Mouse (Mus musculus) lung, embryonic 15.5 days (tissue): ENCODE results near the gene Zcwpw1. TPM values are rescaled to one million over a fixed set of nuclear protein-coding genes. Genes with fewer than 3 reads are reported as not detected.
A peak's percentile ranks its signal among the peaks of the same experiment; 100 is the strongest.

Experiments used
- ATAC-seq: fragments of 200-750 bp; cut with Nextera tagmentation; 2 replicates; pipeline ENCODE4 v1.8.0; 2017; ENCODE audit warnings: moderate number of reproducible peaks, borderline replicate concordance; ENCODE audit not compliant: low FRiP score, low TSS enrichment; ENCODE audit errors: extremely low read depth
- H3K27ac ChIP-seq: fragments of 300-500 bp; sonication (generic); 2 replicates; pipeline ENCODE4 v1.5.1; 2015; ENCODE audit warnings: moderate library complexity, mild to moderate bottlenecking, inconsistent platforms
- H3K27me3 ChIP-seq: fragments of 300-500 bp; sonication (generic); 2 replicates; pipeline ENCODE4 v1.6.1; 2015; ENCODE audit warnings: inconsistent platforms
- H3K36me3 ChIP-seq: fragments of 300-500 bp; sonication (generic); 2 replicates; pipeline ENCODE4 v1.6.1; 2015; ENCODE audit warnings: inconsistent platforms
- H3K4me1 ChIP-seq: fragments of 300-500 bp; sonication (generic); 2 replicates; pipeline ENCODE4 v1.6.1; 2015; ENCODE audit warnings: inconsistent platforms
- H3K4me2 ChIP-seq: fragments of 300-500 bp; sonication (generic); 2 replicates; pipeline ENCODE4 v1.6.1; 2015; ENCODE audit warnings: inconsistent platforms, mild to moderate bottlenecking, moderate library complexity
- H3K4me3 ChIP-seq: fragments of 300-500 bp; sonication (generic); 2 replicates; pipeline ENCODE4 v1.5.1; 2015; ENCODE audit warnings: mild to moderate bottlenecking, inconsistent platforms
- H3K9ac ChIP-seq: fragments of 300-500 bp; sonication (generic); 2 replicates; pipeline ENCODE4 v1.6.1; 2015; ENCODE audit warnings: inconsistent platforms
- H3K9me3 ChIP-seq: fragments of 300-500 bp; sonication (generic); 2 replicates; pipeline ENCODE4 v1.6.1; 2016; ENCODE audit warnings: inconsistent platforms
- WGBS: fragments of 180-500 bp; shearing (Covaris S2); methylation state at CpG from one replicate; pipeline ENCODE4 v1.1.7; 2015; 5-methylcytosine and 5-hydroxymethylcytosine counted together
- polyA plus RNA-seq: library from polyadenylated mRNA; unstranded; fragments of >200 nt; fragmentation: Nextera tagmentation; extraction: Ambion mirVana; gene quantifications from 2 replicates; pipeline ENCODE4 v1.2.1, GENCODE M21; 2015

The Zcwpw1 gene
- polyA plus RNA-seq, 1 experiment from 2014 or later: 28.2 TPM

DNA sequence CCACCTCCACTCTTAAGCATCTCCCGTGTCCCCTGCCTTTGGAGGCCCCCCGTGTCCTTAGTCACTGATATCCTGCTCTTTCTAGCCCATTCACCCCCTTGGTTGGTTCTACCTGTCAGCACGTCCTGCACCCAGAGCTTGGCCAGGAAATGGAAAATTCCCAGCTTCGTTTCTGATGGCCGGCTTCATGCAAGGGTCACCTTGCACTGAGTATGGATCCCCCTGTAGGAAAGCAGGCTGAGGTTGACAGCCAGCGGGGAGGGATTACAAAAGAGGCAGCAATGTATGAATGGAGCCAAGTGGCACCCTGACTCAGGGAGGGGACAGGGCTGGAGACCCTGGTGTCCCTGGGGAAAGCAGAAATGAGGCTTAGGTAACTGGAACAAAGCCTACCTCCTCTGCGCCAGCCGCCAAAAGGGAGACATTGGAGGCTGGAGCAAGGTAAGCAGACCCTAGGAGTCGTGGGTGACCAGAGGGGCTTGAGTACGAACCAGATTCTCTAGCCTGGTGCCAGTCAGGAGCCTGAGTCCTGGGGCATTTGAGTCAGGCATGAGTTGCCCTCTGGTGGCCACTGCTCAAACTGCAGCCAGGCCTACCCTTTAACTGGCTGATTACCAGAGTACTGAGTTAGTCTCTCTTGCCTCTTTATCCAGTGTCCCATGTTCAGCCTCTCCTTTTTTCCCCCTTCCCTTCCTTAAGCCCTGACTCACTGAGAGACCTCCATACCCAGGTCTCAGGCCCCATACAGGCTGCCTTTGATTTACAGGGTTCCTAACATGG, 30.5 kb upstream of the Zcwpw1 start:
- Histone ChIP-seq H3K4me1 (peaks cover 30% of the 10 kb centered on the region), H3K4me3 (no peak overlapping the region), H3K36me3 (peaks cover 46% of the 10 kb centered on the region), H3K27me3 (no peaks in the 10 kb centered on the region), H3K27ac (no peak overlapping the region), H3K9ac (no peak overlapping the region), H3K4me2 (no peak overlapping the region), H3K9me3 (no peaks in the 10 kb centered on the region)
- 0 out of 2 replicates have a peak, but pooled peaks have one; percentile 9 for ATAC-seq
- 46% methylated on average over 10 of the region's 10 CpGs for WGBS

DNA sequence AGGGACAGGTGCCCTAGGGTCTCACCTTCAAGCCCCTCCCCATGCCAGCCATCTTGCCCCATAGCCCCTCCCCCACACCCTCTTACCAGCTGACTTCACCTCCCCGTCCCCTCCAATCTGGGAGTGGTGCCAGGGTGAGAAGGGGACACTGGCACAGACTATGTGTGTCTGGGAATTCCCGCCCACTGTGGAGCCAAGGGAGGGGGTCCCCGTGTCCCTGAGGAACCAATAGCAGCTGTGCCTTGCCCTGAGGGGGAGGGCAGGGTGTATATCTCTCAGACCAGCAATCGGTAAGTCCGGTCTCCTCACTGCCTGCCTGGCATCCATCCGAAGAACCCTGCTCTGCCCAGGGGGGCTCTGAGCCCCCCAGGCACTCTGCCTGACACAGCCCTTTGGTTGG, 29.7 kb upstream of the Zcwpw1 start:
- Histone ChIP-seq H3K9ac (no peak overlapping the region), H3K4me3 (no peak overlapping the region), H3K4me1 (peaks cover 28% of the 10 kb centered on the region), H3K9me3 (no peaks in the 10 kb centered on the region), H3K4me2 (no peak overlapping the region), H3K36me3 (peaks cover 39% of the 10 kb centered on the region), H3K27ac (no peak overlapping the region), H3K27me3 (no peaks in the 10 kb centered on the region)
- ATAC-seq: peak; percentile 10; the same call in 1 of the 2 replicates
- 62% methylated on average over 6 of the region's 6 CpGs for WGBS

DNA sequence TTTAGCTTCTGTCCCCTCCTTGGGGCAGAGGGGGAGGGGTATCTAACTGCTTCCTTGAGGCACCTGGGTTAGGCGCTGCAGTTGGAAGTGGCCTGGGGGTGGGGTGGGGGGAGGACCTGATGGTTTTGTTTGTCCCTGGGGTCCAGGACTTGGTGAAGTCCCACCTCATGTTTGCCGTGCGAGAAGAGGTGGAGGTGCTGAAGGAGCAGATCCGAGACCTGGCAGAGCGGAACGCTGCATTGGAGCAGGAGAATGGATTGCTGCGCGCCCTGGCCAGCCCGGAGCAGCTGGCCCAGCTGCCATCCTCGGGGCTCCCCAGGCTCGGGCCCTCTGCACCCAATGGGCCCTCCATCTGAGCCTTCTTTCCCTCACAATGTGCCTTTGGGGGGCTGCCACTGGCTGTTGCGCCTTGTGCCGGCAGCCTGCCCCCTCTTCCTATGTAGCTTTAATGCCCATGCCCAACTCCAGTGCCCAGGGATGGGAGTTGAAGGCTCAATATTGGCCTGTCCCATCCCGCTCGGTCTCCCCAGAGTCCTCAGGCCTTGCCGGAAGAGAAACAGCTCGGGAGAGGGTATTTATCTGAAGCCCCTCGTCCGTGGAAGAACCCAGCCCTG, 28.6 kb upstream of the Zcwpw1 start:
- Histone ChIP-seq H3K36me3 (peaks cover 29% of the 10 kb centered on the region), H3K27me3 (no peaks in the 10 kb centered on the region), H3K4me3 (no peak overlapping the region), H3K4me2 (no peak overlapping the region), H3K9ac (no peak overlapping the region), H3K4me1 (peaks cover 18% of the 10 kb centered on the region), H3K27ac (peak overlapping the region; percentile 24; the same call in 1 of the 2 replicates), H3K9me3 (no peaks in the 10 kb centered on the region)
- no peak for ATAC-seq
- WGBS: 87% methylated on average over 19 of the region's 19 CpGs

DNA sequence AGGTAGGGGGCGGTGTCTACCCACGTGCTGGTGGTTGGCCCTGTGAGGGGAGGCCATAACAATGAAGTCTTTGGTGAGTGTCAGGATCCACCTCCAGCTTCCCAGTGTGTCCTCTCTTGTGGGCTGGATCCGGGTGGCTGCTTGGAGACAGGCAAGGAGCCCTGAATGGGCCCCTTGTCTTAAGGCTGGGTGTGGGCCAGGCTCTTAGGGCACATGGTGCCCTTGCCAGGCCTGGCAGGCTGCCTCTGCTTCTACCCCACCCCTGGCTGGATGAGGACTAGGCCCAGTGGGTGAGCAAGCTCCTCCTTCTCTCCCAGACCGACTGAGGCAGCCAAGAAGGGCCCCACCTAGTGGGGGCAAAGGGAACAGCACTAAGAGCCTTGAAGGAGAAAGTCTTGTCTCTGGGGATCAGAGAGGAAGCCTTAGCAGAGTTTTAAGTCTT, 27.6 kb upstream of the Zcwpw1 start:
- 41% methylated on average over 4 of the region's 4 CpGs for WGBS
- Histone ChIP-seq H3K27me3 (no peaks in the 10 kb centered on the region), H3K27ac (peak overlapping the region; percentile 49), H3K4me2 (no peak overlapping the region), H3K36me3 (peaks cover 27% of the 10 kb centered on the region), H3K9me3 (no peaks in the 10 kb centered on the region), H3K4me3 (no peak overlapping the region), H3K9ac (no peak overlapping the region), H3K4me1 (peaks cover 18% of the 10 kb centered on the region)
- ATAC-seq: peak; percentile 71

DNA sequence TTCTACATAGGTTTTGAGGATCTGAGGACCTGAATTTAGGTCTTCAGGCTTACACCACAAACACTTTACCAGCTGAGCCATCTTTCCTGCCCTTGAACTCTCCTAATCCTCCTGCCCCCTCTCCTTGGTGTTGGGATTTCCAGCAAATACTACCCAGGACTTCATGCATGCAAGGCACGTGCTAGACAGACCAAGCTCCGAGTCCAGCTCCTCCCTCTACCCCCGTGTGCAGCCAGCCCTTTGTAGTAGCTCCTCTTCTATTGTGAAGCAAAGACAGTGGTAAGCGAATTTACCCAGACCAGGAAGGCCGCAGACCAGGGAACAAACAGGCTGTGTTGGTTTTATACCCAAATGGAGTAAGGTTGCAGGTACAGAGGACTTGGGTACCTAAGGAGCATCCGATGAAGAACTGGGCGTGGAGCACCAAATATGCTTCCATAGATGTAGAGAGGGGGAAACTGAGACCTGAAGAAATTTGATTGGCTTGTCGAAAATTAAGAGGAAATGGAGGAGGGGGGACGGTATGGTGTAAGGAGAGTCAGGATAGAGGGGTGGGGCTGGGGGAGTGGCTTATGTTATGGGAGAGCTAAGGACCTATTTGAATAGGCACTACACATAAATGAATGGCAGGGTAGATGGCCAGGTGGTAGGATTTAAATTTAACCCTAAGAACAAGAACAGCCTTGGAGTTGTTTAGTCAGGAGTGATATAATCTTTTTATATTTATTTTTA, 22.8 kb upstream of the Zcwpw1 start:
- Histone ChIP-seq H3K36me3 (no peaks in the 10 kb centered on the region), H3K9me3 (no peaks in the 10 kb centered on the region), H3K27ac (no peak overlapping the region), H3K4me1 (peaks cover 3% of the 10 kb centered on the region), H3K27me3 (no peaks in the 10 kb centered on the region), H3K4me3 (no peak overlapping the region), H3K4me2 (no peak overlapping the region), H3K9ac (no peak overlapping the region)
- WGBS: 53% methylated on average over 9 of the region's 9 CpGs
- ATAC-seq: no peak

DNA sequence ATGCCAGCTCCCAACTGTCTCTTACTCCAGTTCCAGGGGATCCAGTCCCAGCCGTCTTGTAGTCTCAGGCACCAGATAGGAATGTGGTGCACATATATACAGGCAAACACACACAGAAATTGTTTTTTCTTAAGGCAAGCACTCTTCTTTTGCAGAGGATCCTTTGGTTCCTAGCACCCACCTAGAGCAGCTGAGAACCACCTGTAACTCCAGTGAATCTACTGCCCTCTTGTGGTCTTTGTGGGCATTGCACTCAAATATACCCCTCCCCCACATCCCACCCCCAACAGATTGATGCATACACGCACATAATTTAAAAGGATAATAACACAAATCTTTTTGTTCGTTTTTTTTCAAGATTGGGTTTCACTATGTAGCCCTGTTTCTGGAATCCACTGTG, 21.3 kb upstream of the Zcwpw1 start:
- no peak for ATAC-seq
- Histone ChIP-seq H3K4me2 (no peak overlapping the region), H3K9ac (no peak overlapping the region), H3K36me3 (no peaks in the 10 kb centered on the region), H3K4me3 (no peak overlapping the region), H3K27me3 (no peaks in the 10 kb centered on the region), H3K9me3 (no peaks in the 10 kb centered on the region), H3K4me1 (no peaks in the 10 kb centered on the region), H3K27ac (no peak overlapping the region)
- 58% methylated on average over 3 of the region's 3 CpGs for WGBS

DNA sequence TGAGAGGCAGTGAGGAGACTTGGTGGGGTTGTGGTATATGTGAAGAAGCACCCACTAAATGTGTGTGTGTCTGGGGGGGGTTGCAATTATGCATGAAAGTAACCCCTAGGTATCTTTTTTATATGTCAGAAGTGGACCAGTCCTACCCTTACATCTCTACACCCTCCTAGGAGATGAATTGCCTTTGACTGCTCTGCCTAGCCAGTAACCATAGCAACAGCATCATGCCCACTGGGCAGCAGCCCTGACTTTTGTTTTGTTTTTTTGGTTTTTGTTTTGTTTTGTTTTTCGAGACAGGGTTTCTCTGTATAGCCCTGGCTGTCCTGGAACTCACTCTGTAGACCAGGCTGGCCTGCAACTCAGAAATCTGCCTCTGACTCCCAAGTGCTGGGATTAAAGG, 19.1 kb upstream of the Zcwpw1 start:
- H3K9ac ChIP-seq: no peak overlapping the region
- H3K36me3 ChIP-seq: no peaks in the 10 kb centered on the region
- H3K27me3 ChIP-seq: no peaks in the 10 kb centered on the region
- ATAC-seq: no peak
- H3K4me3 ChIP-seq: no peak overlapping the region
- no peak overlapping the region for H3K27ac ChIP-seq
- WGBS: 67% methylated on average over 1 of the region's 1 CpGs
- no peaks in the 10 kb centered on the region for H3K9me3 ChIP-seq
- no peaks in the 10 kb centered on the region for H3K4me1 ChIP-seq
- H3K4me2 ChIP-seq: no peak overlapping the region

DNA sequence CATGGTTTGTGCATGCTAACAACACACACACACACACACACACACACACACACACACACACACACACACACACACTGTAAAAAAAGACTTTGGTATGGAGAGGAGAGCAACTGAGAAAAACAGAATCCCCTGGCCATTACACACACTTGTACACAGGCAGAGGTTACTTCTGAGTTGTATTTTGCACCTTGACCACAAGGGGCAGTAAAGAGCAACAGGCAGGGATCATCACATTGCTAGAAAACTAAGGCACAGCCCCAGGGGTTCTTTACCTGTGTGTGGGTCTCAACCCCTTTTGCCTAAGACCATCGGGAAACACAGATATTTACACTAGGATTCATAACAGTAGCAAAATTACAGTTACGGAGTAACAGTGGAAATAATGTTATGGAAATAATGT, 16.9 kb upstream of the Zcwpw1 start:
- H3K4me3 ChIP-seq: no peak overlapping the region
- 45% methylated on average over 2 of the region's 2 CpGs for WGBS
- no peaks in the 10 kb centered on the region for H3K4me1 ChIP-seq
- H3K27me3 ChIP-seq: no peaks in the 10 kb centered on the region
- no peaks in the 10 kb centered on the region for H3K9me3 ChIP-seq
- ATAC-seq: 0 out of 2 replicates have a peak, but pooled peaks have one; percentile 31
- H3K36me3 ChIP-seq: no peaks in the 10 kb centered on the region
- no peak overlapping the region for H3K9ac ChIP-seq
- no peak overlapping the region for H3K27ac ChIP-seq
- no peak overlapping the region for H3K4me2 ChIP-seq

DNA sequence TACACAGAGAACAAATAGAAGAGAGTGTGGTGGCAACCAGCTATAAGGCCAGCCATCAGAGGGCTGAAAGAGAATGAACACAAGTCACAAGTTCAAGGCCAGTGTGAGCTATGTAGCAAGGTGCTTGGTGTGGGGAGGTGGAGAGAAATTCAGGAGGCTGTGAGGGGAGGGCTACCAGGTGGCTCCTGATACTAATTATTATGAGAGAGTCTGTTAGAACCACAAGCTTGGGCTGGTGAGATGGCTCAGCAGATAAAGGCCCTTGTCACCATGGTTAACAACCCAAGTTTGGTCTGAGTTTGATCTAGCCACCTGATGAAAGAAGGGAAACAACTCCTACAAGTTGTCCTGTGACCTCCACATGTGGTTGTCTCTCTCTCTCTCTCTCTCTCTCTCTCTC, 14.8 kb upstream of the Zcwpw1 start:
- peaks cover 7% of the 10 kb centered on the region; the same call in 1 of the 2 replicates for H3K4me1 ChIP-seq
- H3K27me3 ChIP-seq: no peaks in the 10 kb centered on the region
- H3K4me2 ChIP-seq: no peak overlapping the region
- H3K4me3 ChIP-seq: no peak overlapping the region
- no peaks in the 10 kb centered on the region for H3K9me3 ChIP-seq
- H3K27ac ChIP-seq: no peak overlapping the region
- no peak overlapping the region for H3K9ac ChIP-seq
- H3K36me3 ChIP-seq: no peaks in the 10 kb centered on the region
- ATAC-seq: no peak

DNA sequence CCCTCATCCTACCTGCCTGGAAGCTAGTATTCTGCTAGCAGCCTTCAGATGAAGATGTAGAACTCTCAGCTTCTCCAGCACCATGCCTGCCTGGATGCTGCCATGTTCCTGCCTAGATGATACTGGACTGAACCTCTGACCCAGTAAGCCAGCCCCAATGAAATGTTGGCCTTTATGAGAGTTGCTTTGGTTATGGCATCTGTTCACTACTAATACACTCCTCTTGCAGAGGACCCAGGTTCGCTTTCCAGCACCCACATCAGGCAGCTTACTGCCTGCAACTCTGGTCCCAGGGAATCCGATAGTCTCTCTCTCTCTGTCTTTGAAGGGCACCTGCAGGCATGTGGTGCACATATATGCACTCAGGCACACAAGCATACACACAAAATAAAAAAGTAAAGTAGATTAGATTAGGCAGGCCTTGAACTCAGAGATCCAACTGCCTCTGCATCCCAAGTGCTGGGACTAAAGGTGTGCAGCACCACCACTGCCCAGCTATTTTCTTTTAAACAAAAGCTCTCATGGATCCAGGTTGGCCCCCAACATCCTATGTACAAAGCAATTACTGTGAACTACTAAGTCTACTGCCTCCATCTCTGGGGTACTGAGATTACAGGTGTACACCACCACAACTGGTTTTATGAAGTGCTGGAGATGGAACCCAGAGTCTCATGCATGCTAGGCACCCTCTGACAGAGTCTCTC, 11.9 kb upstream of the Zcwpw1 start:
- Histone ChIP-seq H3K36me3 (peaks cover 8% of the 10 kb centered on the region), H3K4me2 (no peak overlapping the region), H3K27ac (peak overlapping the region; percentile 27; the same call in 1 of the 2 replicates), H3K9ac (no peak overlapping the region), H3K27me3 (no peaks in the 10 kb centered on the region), H3K9me3 (no peaks in the 10 kb centered on the region), H3K4me3 (no peak overlapping the region), H3K4me1 (peaks cover 21% of the 10 kb centered on the region)
- ATAC-seq: no peak
- WGBS: 93% methylated on average over 2 of the region's 2 CpGs

DNA sequence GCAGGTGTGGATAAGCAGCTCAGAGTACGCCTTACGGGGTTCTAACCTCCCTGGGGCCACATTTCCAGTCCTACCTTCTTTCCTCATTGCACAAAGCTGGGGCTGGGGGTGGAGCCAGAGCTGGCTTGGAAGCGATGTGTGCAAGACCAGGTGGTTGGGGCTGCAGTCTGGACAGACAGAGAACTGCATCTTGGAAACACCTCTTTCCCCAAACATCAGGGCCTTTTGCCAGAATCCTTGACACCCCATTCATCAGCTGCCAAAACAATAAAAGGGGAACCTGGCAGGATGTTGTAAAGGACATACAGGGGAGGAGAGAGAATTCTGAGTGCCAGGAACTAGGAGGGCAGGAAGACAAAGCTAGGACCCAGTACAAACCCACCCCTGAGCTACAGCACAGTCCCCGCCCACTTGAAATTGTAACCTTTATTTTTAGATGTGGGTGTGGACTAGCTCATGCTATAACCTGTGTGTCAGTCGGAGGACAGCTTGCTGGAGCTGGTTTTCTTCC, 11.1 kb upstream of the Zcwpw1 start:
- ATAC-seq: no peak
- Histone ChIP-seq H3K9ac (no peak overlapping the region), H3K4me3 (no peak overlapping the region), H3K4me2 (0 out of 2 replicates have a peak overlapping the region, but pooled peaks have one; percentile 4), H3K36me3 (peaks cover 15% of the 10 kb centered on the region), H3K9me3 (no peaks in the 10 kb centered on the region), H3K27ac (peak overlapping the region; percentile 27; the same call in 1 of the 2 replicates), H3K27me3 (no peaks in the 10 kb centered on the region), H3K4me1 (peaks cover 26% of the 10 kb centered on the region)
- WGBS: 22% methylated on average over 5 of the region's 5 CpGs
